Mouse (Mus musculus) lung, embryonic 14.5 days (tissue): Measurements from ENCODE around the gene Plce1. TPM values are rescaled to one million over a fixed set of nuclear protein-coding genes. Genes with fewer than 3 reads are reported as not detected.

ENCODE experiments used
- ATAC-seq: fragments of 200-750 bp; cut with Nextera tagmentation; 2 replicates; pipeline ENCODE4 v1.8.0; 2017; ENCODE audit warnings: mild to moderate bottlenecking, moderate TSS enrichment, moderate library complexity; ENCODE audit not compliant: insufficient read depth
- DNase-seq: peaks from one replicate; pipeline ENCODE4 v3.0.0-alpha.2; 2015
- H3K27ac ChIP-seq: fragments of 300-500 bp; sonication (generic); 2 replicates; pipeline ENCODE4 v1.5.1; 2014; ENCODE audit warnings: low read depth, mild to moderate bottlenecking, moderate library complexity
- H3K27me3 ChIP-seq: fragments of 300-500 bp; sonication (generic); 2 replicates; pipeline ENCODE4 v1.6.1; 2014; ENCODE audit warnings: low read length, control low read depth; ENCODE audit not compliant: insufficient read depth
- H3K36me3 ChIP-seq: fragments of 300-500 bp; sonication (generic); 2 replicates; pipeline ENCODE4 v1.6.1; 2014; ENCODE audit warnings: control low read depth; ENCODE audit not compliant: insufficient read depth
- H3K4me1 ChIP-seq: fragments of 300-500 bp; sonication (generic); 2 replicates; pipeline ENCODE4 v1.6.1; 2014; ENCODE audit warnings: antibody characterized with exemption, control low read depth; ENCODE audit not compliant: insufficient read depth
- H3K4me2 ChIP-seq: fragments of 300-500 bp; sonication (generic); 2 replicates; pipeline ENCODE4 v1.6.1; 2014; ENCODE audit warnings: mild to moderate bottlenecking
- H3K4me3 ChIP-seq: fragments of 300-500 bp; sonication (generic); 2 replicates; pipeline ENCODE4 v1.5.1; 2014; ENCODE audit warnings: low read depth, low read length
- H3K9ac ChIP-seq: fragments of 300-500 bp; sonication (generic); 2 replicates; pipeline ENCODE4 v1.6.1; 2014
- H3K9me3 ChIP-seq: fragments of 300-500 bp; sonication (generic); 2 replicates; pipeline ENCODE4 v1.6.1; 2016; ENCODE audit warnings: low read depth, low read length, control low read depth
- CTCF ChIP-seq: IDR thresholded peaks from 2 replicates; pipeline ENCODE4 v1.5.1; 2016; ENCODE audit warnings: antibody characterized with exemption, low read depth
- WGBS: fragments of 180-500 bp; shearing (Covaris S2); extraction: QIAGEN DNeasy Blood & Tissue Kit; methylation state at CpG from one replicate; pipeline ENCODE4 v1.1.7; 2014; 5-methylcytosine and 5-hydroxymethylcytosine counted together
- polyA plus RNA-seq: library from polyadenylated mRNA; unstranded; fragments of >200 nt; fragmentation: Nextera tagmentation; extraction: Ambion mirVana; gene quantifications from 2 replicates; pipeline ENCODE4 v1.2.1, GENCODE M21; 2014

Plce1 gene
- polyA plus RNA-seq, 1 experiment from 2014 or later, result 4.5 TPM

GRCm38 (mm10) chr19:38818191-38818590 lies 337.3 kb downstream of the Plce1 start:
- no peak overlapping the region for H3K27ac ChIP-seq
- H3K9ac ChIP-seq, result peak overlapping the region; percentile 81
- WGBS, result 30% methylated on average over 8 of the region's 8 CpGs
- no peaks in the 10 kb centered on the region for H3K9me3 ChIP-seq
- peak overlapping the region; percentile 84 for H3K4me3 ChIP-seq
- 0 out of 2 replicates have a peak, but pooled peaks cover 2% of the 10 kb centered on the region for H3K4me1 ChIP-seq
- H3K27me3 ChIP-seq, result no peaks in the 10 kb centered on the region
- H3K4me2 ChIP-seq, result peak overlapping the region; percentile 82
- DNase-seq, result no peak
- no peak for ATAC-seq
- H3K36me3 ChIP-seq, result peaks cover 29% of the 10 kb centered on the region
- no peak for TF ChIP-seq CTCF

GRCm38 (mm10) chr19:38818766-38819426 lies 338.0 kb downstream of the Plce1 start, which contains the start of gene Noc3l:
Noc3l (minus strand) TSS chr19:38819237.
- H3K9ac ChIP-seq, result peak within 1 kb of the TSS; percentile 81
- peak within 1 kb of the TSS; percentile 84 for H3K4me3 ChIP-seq
- H3K36me3 ChIP-seq, result peaks cover 26% of the 10 kb centered on the region
- H3K4me2 ChIP-seq, result peak within 1 kb of the TSS; percentile 82
- DNase-seq, result peak; percentile 97
- H3K4me1 ChIP-seq, result 0 out of 2 replicates have a peak, but pooled peaks cover 2% of the 10 kb centered on the region
- under 1% methylated on average over 35 of the region's 38 CpGs for WGBS
- no peaks in the 10 kb centered on the region for H3K27me3 ChIP-seq
- H3K9me3 ChIP-seq, result no peaks in the 10 kb centered on the region
- ATAC-seq, result peak; percentile 97
- TF ChIP-seq CTCF, result peak; percentile 98
- H3K27ac ChIP-seq, result peak within 1 kb of the TSS; percentile 40

GRCm38 (mm10) chr19:38819427-38819802 lies 338.5 kb downstream of the Plce1 start:
- ATAC-seq, result peak; percentile 75
- peak overlapping the region; percentile 81 for H3K9ac ChIP-seq
- H3K27ac ChIP-seq, result peak overlapping the region; percentile 40
- TF ChIP-seq CTCF, result no peak
- H3K4me2 ChIP-seq, result peak overlapping the region; percentile 82
- WGBS, result 9% methylated on average over 16 of the region's 16 CpGs
- no peaks in the 10 kb centered on the region for H3K9me3 ChIP-seq
- peak overlapping the region; percentile 84 for H3K4me3 ChIP-seq
- peaks cover 20% of the 10 kb centered on the region for H3K36me3 ChIP-seq
- H3K27me3 ChIP-seq, result no peaks in the 10 kb centered on the region
- no peak for DNase-seq
- H3K4me1 ChIP-seq, result 0 out of 2 replicates have a peak, but pooled peaks cover 2% of the 10 kb centered on the region

- DNase-seq (no peak), ATAC-seq (no peak)
- WGBS, result 79% methylated on average over 4 of the region's 4 CpGs
- Histone ChIP-seq H3K27ac (no peak overlapping the region), H3K27me3 (no peaks in the 10 kb centered on the region), H3K4me1 (0 out of 2 replicates have a peak, but pooled peaks cover 2% of the 10 kb centered on the region), H3K9ac (no peak overlapping the region), H3K36me3 (peaks cover 12% of the 10 kb centered on the region), H3K4me3 (no peak overlapping the region), H3K9me3 (no peaks in the 10 kb centered on the region), H3K4me2 (no peak overlapping the region; the same call in 1 of the 2 replicates)
- TF ChIP-seq CTCF, result no peak
Observed at GRCm38 (mm10) chr19:38820186-38820804, 339.4 kb downstream of the Plce1 start.

GRCm38 (mm10) chr19:38833224-38833623 lies 352.3 kb downstream of the Plce1 start:
- H3K27ac ChIP-seq, result no peak overlapping the region
- no peak overlapping the region for H3K4me2 ChIP-seq
- H3K9ac ChIP-seq, result no peak overlapping the region
- no peaks in the 10 kb centered on the region for H3K36me3 ChIP-seq
- no peak for DNase-seq
- H3K9me3 ChIP-seq, result no peaks in the 10 kb centered on the region
- no peaks in the 10 kb centered on the region for H3K27me3 ChIP-seq
- no peaks in the 10 kb centered on the region for H3K4me1 ChIP-seq
- WGBS, result 34% methylated on average over 1 of the region's 1 CpGs
- H3K4me3 ChIP-seq, result no peak overlapping the region
- ATAC-seq, result no peak
- TF ChIP-seq CTCF, result no peak

Other genes starting within 250 kb of the Plce1 start
- 0.15 TPM in 1 of 2 replicates, not detected in the other for gene Lgi1, start 216.6 kb upstream of the Plce1 start, polyA plus RNA-seq
- 4.5 and 5.1 TPM in 2 replicates for gene Slc35g1, start 85.1 kb upstream of the Plce1 start, polyA plus RNA-seq